Mouse (Mus musculus): ENCODE data around the gene Trim38.

DNA sequence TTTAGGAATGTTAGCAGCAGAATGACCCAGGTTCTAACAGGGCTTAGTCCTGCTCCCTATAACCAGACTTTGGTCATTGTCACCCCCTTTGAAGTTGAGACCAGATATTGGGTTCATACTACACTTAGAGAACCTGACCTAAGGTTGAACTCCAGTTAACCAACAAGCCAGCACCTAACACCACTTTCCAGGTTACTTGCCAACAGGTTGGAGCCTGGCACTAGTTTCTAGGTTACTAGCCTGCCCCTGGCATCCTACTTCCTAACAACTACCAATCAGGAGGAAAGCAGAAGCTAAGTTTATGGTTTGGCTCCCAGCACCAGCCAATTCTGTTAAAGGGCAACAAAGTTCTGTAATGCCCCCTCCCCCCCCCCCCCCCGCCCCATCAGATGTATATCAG is 44.5 kb upstream of the Trim38 start:
- TF ChIP-seq CHD2 (IDR thresholded peaks at IDR 0.05; ENCODE audit: low read depth, low read length) (no peak), HCFC1 (IDR thresholded peaks at IDR 0.05; ENCODE audit: borderline replicate concordance, insufficient read depth, low read length) (no peak), MAFK (IDR thresholded peaks at IDR 0.05; ENCODE audit: insufficient read depth, low read depth, low read length) (no peak)

All from ES-E14 (cell line).